Mouse (Mus musculus) left cerebral cortex, postnatal 10 days (tissue): ENCODE measurements around the gene Gm3286. TPM values are rescaled to one million over a fixed set of nuclear protein-coding genes. Genes with fewer than 3 reads are reported as not detected.
"Not testable (repeated sequence)": the region's sequence is repeated elsewhere in the genome, so short reads cannot be mapped to it uniquely, and the experiment has no call there.

ENCODE experiments used
- DNase-seq, 2 experiments: peaks; one replicate each; pipeline ENCODE4 v3.0.0; 2021 to 2022; ENCODE audit warnings: low spot score in 2 of 2, mixed read lengths in 1 of 2; ENCODE audit errors: extremely low spot score in 1 of 2
- intact Hi-C: fragments of 180-260 bp; cut with DNase I; formaldehyde crosslinking; loops from one replicate; pipeline ENCODE4 v1.15.1; 2025
- total RNA-seq, 2 experiments: library from RNA; stranded (reverse); gene quantifications; 2 replicates each; pipeline ENCODE4 v1.2.3; 2021

Gm3286 gene
- not detected for total RNA-seq

GRCm38 (mm10) chr5:95510458-95510857 is at the start of gene Gm3286:
TSS of gene Gm3286 (plus strand) at chr5:95510758.
- intact Hi-C loops, DNase-seq: not testable (repeated sequence)

Other genes starting within 250 kb of the Gm3286 start
- not detected for gene Gm10424, start 238.0 kb upstream of the Gm3286 start, total RNA-seq
- not detected for gene Gm3259, start 204.8 kb upstream of the Gm3286 start, total RNA-seq
- gene D5Ertd577e, start 54.0 kb upstream of the Gm3286 start, total RNA-seq: not detected
- gene Gm7971, start 84.1 kb downstream of the Gm3286 start, total RNA-seq: not detected
- not detected for gene Gm7978, start 225.4 kb downstream of the Gm3286 start, total RNA-seq
- not detected for gene Gm7982, start 231.3 kb downstream of the Gm3286 start, total RNA-seq